Mouse (Mus musculus) forebrain, embryonic 14.5 days (tissue): ENCODE measurements around the gene Stx1b. TPM values are rescaled to one million over a fixed set of nuclear protein-coding genes. Genes with fewer than 3 reads are reported as not detected.
"Not testable (repeated sequence)": the region's sequence is repeated elsewhere in the genome, so short reads cannot be mapped to it uniquely, and the experiment has no call there.

Source experiments
- ATAC-seq: fragments of 200-750 bp; cut with Nextera tagmentation; 2 replicates; pipeline ENCODE4 v1.8.0; 2017; ENCODE audit warnings: mild to moderate bottlenecking, moderate library complexity
- DNase-seq: peaks from one replicate; pipeline ENCODE4 v3.0.0-alpha.2; 2015; ENCODE audit warnings: low spot score
- H3K27ac ChIP-seq: fragments of 300-500 bp; sonication (generic); 2 replicates; pipeline ENCODE4 v1.5.1; 2014; ENCODE audit warnings: low read depth, mild to moderate bottlenecking, control low read depth, low read length, moderate library complexity
- H3K27me3 ChIP-seq: fragments of 300-500 bp; sonication (generic); replicated peaks from 2 replicates; pipeline ENCODE4 v1.6.1; 2014; ENCODE audit warnings: low read length, control low read depth, mixed read lengths; ENCODE audit not compliant: control insufficient read depth, insufficient read depth
- H3K36me3 ChIP-seq: fragments of 300-500 bp; sonication (generic); 2 replicates; pipeline ENCODE4 v1.6.1; 2014; ENCODE audit warnings: low read length, control low read depth; ENCODE audit not compliant: control insufficient read depth, insufficient read depth
- H3K4me1 ChIP-seq: fragments of 300-500 bp; sonication (generic); 2 replicates; pipeline ENCODE4 v1.6.1; 2014; ENCODE audit warnings: antibody characterized with exemption, low read length, control low read depth; ENCODE audit not compliant: control insufficient read depth, insufficient read depth
- H3K4me2 ChIP-seq: fragments of 300-500 bp; sonication (generic); 2 replicates; pipeline ENCODE4 v1.6.1; 2014; ENCODE audit warnings: mild to moderate bottlenecking, control low read depth, low read length
- H3K4me3 ChIP-seq: fragments of 300-500 bp; sonication (generic); 2 replicates; pipeline ENCODE4 v1.5.1; 2014; ENCODE audit warnings: low read depth, low read length, control low read depth
- H3K9ac ChIP-seq: fragments of 300-500 bp; sonication (generic); 2 replicates; pipeline ENCODE4 v1.6.1; 2014; ENCODE audit warnings: mild to moderate bottlenecking, low read length, control low read depth, moderate library complexity
- H3K9me3 ChIP-seq: fragments of 300-500 bp; sonication (generic); replicated peaks from 2 replicates; pipeline ENCODE4 v1.6.1; 2016; ENCODE audit warnings: low read length, control low read depth, mixed read lengths; ENCODE audit not compliant: control insufficient read depth
- WGBS: fragments of 180-500 bp; shearing (Covaris S2); extraction: QIAGEN DNeasy Blood & Tissue Kit; methylation state at CpG from one replicate; pipeline ENCODE4 v1.1.7; 2014; 5-methylcytosine and 5-hydroxymethylcytosine counted together
- polyA plus RNA-seq: library from polyadenylated mRNA; unstranded; fragments of >200 nt; fragmentation: Nextera tagmentation; extraction: Ambion mirVana; gene quantifications from 2 replicates; pipeline ENCODE4 v1.2.1, GENCODE M21; 2014

Gene Stx1b
- polyA plus RNA-seq, 1 experiment from 2014 or later = 15.7 TPM

DNA sequence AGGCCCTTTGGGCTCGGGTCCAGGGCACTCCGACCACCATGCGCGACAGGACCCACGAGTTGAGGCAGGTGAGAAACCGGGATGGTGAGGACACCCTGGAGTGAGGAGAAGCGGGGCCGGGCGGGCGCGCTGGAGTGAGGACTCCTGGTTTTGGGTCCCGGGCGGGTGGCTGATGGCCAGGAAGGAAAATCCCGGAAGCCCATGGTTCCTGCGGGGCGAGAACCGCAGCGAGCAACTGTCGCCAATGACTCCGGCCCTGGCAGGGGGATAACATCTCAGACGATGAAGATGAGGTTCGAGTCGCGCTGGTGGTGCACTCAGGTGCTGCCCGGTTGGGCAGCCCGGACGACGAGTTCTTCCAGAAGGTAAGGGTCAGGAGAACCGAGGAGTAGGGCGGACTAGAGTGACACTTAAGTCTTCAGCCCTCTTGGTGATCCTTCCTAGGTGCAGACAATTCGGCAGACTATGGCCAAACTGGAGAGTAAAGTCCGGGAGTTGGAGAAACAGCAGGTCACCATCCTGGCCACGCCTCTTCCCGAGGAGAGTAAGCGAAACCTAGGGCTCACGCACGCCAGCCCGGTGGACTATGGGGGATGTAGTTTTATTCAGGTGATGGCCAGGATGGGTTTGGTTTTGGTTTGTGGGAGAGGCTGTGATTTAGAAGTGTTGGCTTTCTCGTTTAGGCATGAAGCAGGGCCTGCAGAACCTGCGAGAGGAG is 17.8 kb upstream of the Stx1b start:
- peak; percentile 84 for DNase-seq

GRCm38 (mm10) chr7:127841340-127842000 is 17.1 kb upstream of the Stx1b start:
- Histone ChIP-seq H3K27me3 (no peaks in the 10 kb centered on the region), H3K27ac (peak overlapping the region; percentile 90), H3K4me1 (peaks cover 4% of the 10 kb centered on the region), H3K9me3 (no peaks in the 10 kb centered on the region), H3K4me3 (peak overlapping the region; percentile 68), H3K9ac (peak overlapping the region; percentile 68), H3K36me3 (no peaks in the 10 kb centered on the region), H3K4me2 (peak overlapping the region; percentile 98)
- WGBS = under 1% methylated on average over 46 of the region's 46 CpGs
- ATAC-seq = peak; percentile 96
- DNase-seq = peak; percentile 97

More for the DNA sequence above, 17.8 kb upstream of the Stx1b start:
- H3K27me3 ChIP-seq = no peaks in the 10 kb centered on the region
- H3K9ac ChIP-seq = peak overlapping the region; percentile 68
- H3K36me3 ChIP-seq = no peaks in the 10 kb centered on the region
- peak overlapping the region; percentile 68 for H3K4me3 ChIP-seq
- ATAC-seq = peak; percentile 59
- H3K27ac ChIP-seq = peak overlapping the region; percentile 90
- WGBS = under 1% methylated on average over 40 of the region's 40 CpGs
- peak overlapping the region; percentile 98 for H3K4me2 ChIP-seq
- H3K9me3 ChIP-seq = no peaks in the 10 kb centered on the region
- peaks cover 4% of the 10 kb centered on the region for H3K4me1 ChIP-seq

- peak overlapping the region; percentile 98 for H3K4me2 ChIP-seq
- DNase-seq = no peak
- peak; percentile 21 for ATAC-seq
- H3K27ac ChIP-seq = peak overlapping the region; percentile 90
- H3K4me3 ChIP-seq = peak overlapping the region; percentile 68
- peak overlapping the region; percentile 68 for H3K9ac ChIP-seq
- 1% methylated on average over 15 of the region's 15 CpGs for WGBS
- H3K4me1 ChIP-seq = peaks cover 4% of the 10 kb centered on the region
- no peaks in the 10 kb centered on the region for H3K36me3 ChIP-seq
- H3K9me3 ChIP-seq = no peaks in the 10 kb centered on the region
- H3K27me3 ChIP-seq = no peaks in the 10 kb centered on the region
Observed at GRCm38 (mm10) chr7:127840886-127841285, 16.5 kb upstream of the Stx1b start.

GRCm38 (mm10) chr7:127840031-127840430 is 15.7 kb upstream of the Stx1b start:
- H3K4me1 ChIP-seq, H3K36me3 ChIP-seq, H3K9ac ChIP-seq, H3K27ac ChIP-seq, H3K4me3 ChIP-seq, H3K9me3 ChIP-seq, DNase-seq, H3K4me2 ChIP-seq, ATAC-seq, H3K27me3 ChIP-seq: not testable (repeated sequence)
- 71% methylated on average over 2 of the region's 2 CpGs for WGBS

DNA sequence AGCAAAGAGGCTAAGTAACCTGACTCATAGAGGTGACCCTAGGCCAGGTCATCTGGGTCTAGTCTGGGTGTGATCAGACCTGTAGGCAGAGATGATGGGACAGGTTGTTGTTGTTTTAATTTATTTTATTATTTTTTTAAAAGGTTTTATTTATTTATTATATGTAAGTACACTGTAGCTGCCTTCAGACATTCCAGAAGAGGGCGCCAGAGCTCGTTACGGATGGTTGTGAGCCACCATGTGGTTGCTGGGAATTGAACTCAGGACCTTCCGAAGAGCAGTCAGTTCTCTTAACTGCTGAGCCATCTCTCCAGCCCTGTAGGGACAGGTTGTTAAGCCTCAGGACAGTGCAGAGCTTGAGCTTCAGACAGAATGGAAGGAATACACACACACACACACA is 13.5 kb upstream of the Stx1b start:
- not testable (repeated sequence) for H3K36me3 ChIP-seq, H3K9ac ChIP-seq, H3K27me3 ChIP-seq, H3K4me3 ChIP-seq, H3K4me2 ChIP-seq, H3K9me3 ChIP-seq, ATAC-seq, DNase-seq, H3K4me1 ChIP-seq, H3K27ac ChIP-seq
- WGBS = 80% methylated on average over 4 of the region's 4 CpGs

DNA sequence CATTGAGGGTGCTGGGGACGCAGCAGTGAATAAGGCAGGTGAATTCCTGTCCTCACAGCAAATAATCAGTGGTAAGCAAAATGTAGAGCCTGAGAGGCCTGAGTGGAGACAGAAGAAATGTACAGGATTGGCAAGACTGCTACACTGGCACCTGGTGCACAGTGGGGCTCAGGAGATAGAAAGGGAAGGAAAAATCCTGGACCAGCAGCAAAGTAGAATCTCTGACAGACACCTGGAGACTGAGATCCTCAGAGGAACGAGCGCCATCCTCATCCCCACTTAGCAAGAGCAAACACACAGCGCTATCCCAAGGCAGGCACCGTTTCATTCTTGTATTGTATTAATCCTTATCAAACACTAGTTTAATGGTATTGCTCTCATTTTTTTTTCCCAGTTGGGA is 13.1 kb upstream of the Stx1b start:
- WGBS = 87% methylated on average over 5 of the region's 5 CpGs
- no peaks in the 10 kb centered on the region for H3K9me3 ChIP-seq
- no peak overlapping the region for H3K4me3 ChIP-seq
- no peak overlapping the region for H3K9ac ChIP-seq
- H3K4me1 ChIP-seq = peaks cover 4% of the 10 kb centered on the region
- H3K27me3 ChIP-seq = no peaks in the 10 kb centered on the region
- no peak overlapping the region for H3K4me2 ChIP-seq
- ATAC-seq = no peak
- DNase-seq = no peak
- no peak overlapping the region for H3K27ac ChIP-seq
- H3K36me3 ChIP-seq = no peaks in the 10 kb centered on the region

- H3K27me3 ChIP-seq = no peaks in the 10 kb centered on the region
- H3K4me1 ChIP-seq = no peaks in the 10 kb centered on the region
- 77% methylated on average over 2 of the region's 2 CpGs for WGBS
- H3K4me3 ChIP-seq = no peak overlapping the region
- H3K27ac ChIP-seq = no peak overlapping the region
- no peak for ATAC-seq
- no peak overlapping the region for H3K9ac ChIP-seq
- no peaks in the 10 kb centered on the region for H3K9me3 ChIP-seq
- DNase-seq = no peak
- H3K36me3 ChIP-seq = no peaks in the 10 kb centered on the region
- no peak overlapping the region for H3K4me2 ChIP-seq
Observed at GRCm38 (mm10) chr7:127835550-127835949, 11.2 kb upstream of the Stx1b start.

DNA sequence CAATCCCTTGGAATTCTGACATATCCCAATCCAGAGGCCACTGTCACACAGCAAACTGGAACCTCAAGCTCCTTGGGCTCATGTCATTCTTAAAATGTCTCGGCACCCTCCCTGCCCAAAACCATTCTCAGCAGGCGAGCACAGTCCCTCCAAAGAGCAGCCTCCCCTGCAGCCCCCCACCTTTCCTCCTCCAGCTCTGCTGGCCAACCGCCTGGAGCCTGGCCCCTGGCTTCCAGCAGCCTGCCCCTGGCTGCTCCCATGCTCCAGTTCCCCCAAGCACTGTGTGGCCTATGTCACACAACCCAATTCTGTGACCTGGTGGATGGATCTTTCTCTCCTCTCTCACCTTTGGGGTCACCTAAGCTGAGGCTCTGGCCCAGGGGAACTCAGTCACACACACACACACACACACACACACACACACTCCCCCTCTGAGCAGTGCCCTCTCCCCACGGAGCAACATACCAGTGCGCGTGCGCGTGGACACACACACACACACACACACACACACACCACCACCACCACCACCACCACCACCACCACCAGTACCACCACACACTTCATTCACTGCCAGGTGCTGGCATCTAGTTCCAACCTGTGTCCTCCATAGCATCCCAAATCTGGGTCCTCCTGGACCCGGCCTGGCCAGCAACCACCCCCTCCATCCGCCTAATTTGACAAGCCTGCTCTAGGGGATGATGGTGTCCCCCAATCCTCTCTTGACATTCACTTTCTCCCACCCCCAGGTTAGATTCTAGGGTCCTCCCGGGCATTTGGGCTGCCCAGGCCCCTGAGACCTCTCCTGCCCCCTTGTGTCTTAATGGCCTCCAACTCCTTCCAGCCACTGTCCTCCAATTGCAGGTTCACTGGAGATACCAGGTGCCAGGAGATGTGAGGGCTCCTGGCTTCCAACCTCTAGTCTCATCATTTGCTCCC is 845 bp downstream of the Stx1b start:
- 0 out of 2 replicates have a peak, but pooled peaks cover 5% of the 10 kb centered on the region for H3K4me1 ChIP-seq
- H3K9me3 ChIP-seq = no peaks in the 10 kb centered on the region
- no peaks in the 10 kb centered on the region for H3K36me3 ChIP-seq
- no peak for ATAC-seq
- H3K4me2 ChIP-seq = peak overlapping the region; percentile 74
- WGBS = 54% methylated on average over 11 of the region's 11 CpGs
- H3K9ac ChIP-seq = peak overlapping the region; percentile 96
- H3K4me3 ChIP-seq = peak overlapping the region; percentile 68
- no peak for DNase-seq
- no peaks in the 10 kb centered on the region for H3K27me3 ChIP-seq
- peak overlapping the region; percentile 66; the same call in 1 of the 2 replicates for H3K27ac ChIP-seq
